Mouse (Mus musculus) cortical plate, adult 2 months (tissue): ENCODE data around the gene Mafk. TPM values are rescaled to one million over a fixed set of nuclear protein-coding genes. Genes with fewer than 3 reads are reported as not detected.
A peak's percentile ranks its signal among the peaks of the same experiment; 100 is the strongest.

ENCODE experiments used
- H3K27ac ChIP-seq: fragments of 200-500 bp; 2 replicates; pipeline ENCODE4 v1.5.1; 2012; ENCODE audit warnings: low read length, control low read depth, inconsistent platforms; ENCODE audit not compliant: insufficient read depth
- H3K4me1 ChIP-seq: fragments of 200-500 bp; 2 replicates; pipeline ENCODE4 v1.6.1; 2011; ENCODE audit warnings: low read length; ENCODE audit not compliant: control insufficient read depth, insufficient read depth
- H3K4me3 ChIP-seq: fragments of 200-500 bp; 2 replicates; pipeline ENCODE4 v1.5.1; 2011; ENCODE audit warnings: mild to moderate bottlenecking, low read length, control low read depth; ENCODE audit not compliant: insufficient read depth
- CTCF ChIP-seq: fragments of 200-500 bp; IDR thresholded peaks from 2 replicates; pipeline ENCODE4 v1.5.1; 2011; ENCODE audit warnings: mild to moderate bottlenecking, control low read depth, low read length; ENCODE audit not compliant: insufficient read depth; ENCODE audit errors: extremely low read depth
- POLR2A ChIP-seq: fragments of 200-500 bp; IDR thresholded peaks from 2 replicates; pipeline ENCODE4 v1.6.1; 2011; ENCODE audit warnings: mild to moderate bottlenecking, low read length, control low read depth; ENCODE audit not compliant: insufficient read depth; ENCODE audit errors: extremely low read depth
- polyA plus RNA-seq: library from polyadenylated mRNA; depleted of rRNA; stranded (reverse); fragments of >200 nt; gene quantifications from 2 replicates; pipeline ENCODE4 v1.2.3, GENCODE M21; 2012; rRNA removed

The Mafk gene
- polyA plus RNA-seq, 1 experiment = 7.9 TPM

DNA sequence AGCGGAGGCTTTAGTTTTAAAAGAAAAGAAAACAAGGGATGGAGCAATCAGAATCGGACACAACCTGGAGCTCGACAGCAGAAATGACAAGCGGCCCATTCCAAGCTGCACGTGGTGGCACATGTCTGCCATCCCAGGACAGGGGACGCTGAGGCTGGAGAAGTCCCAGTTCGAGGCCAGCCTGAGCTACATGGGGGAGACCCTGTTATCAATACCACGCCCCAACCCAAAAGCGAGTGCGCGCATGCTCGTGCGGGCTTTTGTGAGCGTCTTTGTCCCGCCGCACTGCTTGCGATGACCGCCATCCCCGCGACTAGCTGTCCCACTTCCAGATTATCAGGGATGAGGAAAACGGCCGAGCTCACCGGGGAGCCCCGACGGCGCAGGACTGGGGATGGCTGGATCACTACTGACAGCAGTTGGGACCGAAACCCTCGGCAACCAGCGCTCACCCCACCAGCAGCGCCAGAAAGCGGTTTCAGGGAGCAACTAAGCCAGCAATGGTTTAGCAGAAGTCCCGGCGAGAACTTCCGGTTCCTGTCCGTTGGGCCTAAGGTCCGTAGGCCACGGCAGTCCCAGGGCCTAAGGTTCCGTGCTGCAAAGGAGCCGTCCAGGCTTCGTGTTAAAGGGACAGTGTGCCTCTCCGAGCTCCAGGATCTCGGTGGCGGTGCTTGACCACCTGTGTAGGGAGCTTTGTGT lies 35.2 kb downstream of the Mafk start, which contains the start of the genes Gm26938 and Psmg3:
Gene Gm26938 (minus strand): TSS at position 51 of the 699 bp plus-strand sequence.
Gene Psmg3 (minus strand): TSS at position 529 of the 699 bp plus-strand sequence.
- Histone ChIP-seq H3K27ac (no peak within 1 kb of the TSS), H3K4me3 (peak within 1 kb of the TSS; percentile 68), H3K4me1 (peaks cover 4% of the 10 kb centered on the region)
- peak; percentile 81 for TF ChIP-seq POLR2A
- no peak for TF ChIP-seq CTCF

DNA sequence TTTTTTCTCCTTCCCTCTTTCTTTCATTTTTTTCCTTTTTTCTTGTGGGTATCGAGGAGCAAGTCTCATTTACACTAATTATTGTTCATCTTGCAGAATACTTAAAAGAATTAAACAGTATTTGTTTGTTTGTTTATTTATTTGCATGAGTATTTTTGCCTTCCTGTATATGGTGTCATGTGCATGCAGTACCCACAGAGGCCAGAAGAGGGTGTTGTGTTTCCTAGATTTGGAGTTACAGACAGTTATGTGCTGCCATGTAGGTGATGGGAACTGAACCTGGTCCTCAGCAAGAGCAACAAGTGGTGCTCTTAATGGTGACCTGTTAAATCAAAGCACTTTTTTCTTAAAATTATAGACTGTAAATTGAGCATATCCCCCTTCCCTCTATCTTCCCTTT lies 36.3 kb downstream of the Mafk start:
- TF ChIP-seq POLR2A = no peak
- TF ChIP-seq CTCF = 0 out of 2 replicates have a peak, but pooled peaks have one; percentile 12
- H3K27ac ChIP-seq = no peak overlapping the region
- H3K4me1 ChIP-seq = peaks cover 4% of the 10 kb centered on the region
- no peak overlapping the region for H3K4me3 ChIP-seq

DNA sequence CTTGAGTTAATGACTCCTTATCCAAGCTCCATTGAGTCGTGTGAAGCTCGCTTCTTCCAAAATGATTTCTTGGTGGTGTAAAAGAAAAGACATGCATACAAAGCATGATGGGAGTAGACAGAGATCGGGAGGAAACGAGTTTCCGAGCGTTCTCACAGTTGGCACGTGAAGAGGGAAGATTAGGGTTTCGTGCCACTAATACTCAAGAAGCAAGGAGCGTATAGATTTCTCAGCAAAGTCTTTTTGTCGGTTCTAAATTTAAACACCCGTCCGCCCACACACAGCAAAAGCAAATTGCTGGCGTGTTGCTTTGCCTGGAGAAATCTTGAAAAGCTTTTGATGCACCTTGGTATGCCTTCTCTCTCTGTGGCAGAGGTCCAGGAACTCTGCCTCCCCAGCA lies 38.1 kb downstream of the Mafk start:
- H3K4me3 ChIP-seq = no peak overlapping the region
- peaks cover 4% of the 10 kb centered on the region for H3K4me1 ChIP-seq
- TF ChIP-seq CTCF (no peak), POLR2A (no peak)
- H3K27ac ChIP-seq = no peak overlapping the region

DNA sequence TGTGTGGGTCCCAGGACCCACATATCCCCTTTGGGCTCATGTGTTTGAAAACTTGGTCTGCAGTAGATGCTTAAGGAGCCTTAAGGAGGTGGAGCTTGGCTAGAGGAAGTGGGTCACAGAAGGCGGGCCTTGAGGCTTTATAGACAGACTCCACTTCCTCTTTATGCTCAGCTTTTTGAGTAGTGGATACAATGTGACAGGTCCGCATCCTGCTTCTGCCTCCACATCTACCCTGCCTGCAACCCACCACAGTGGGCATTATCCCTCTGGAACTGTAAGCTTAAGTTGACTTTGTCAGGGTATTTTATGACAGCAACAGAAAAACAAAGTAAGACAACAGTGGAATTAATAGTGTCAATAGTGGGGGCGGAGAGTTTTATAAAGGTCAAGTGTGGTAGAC lies 39.4 kb downstream of the Mafk start:
- no peak overlapping the region for H3K27ac ChIP-seq
- peaks cover 4% of the 10 kb centered on the region for H3K4me1 ChIP-seq
- H3K4me3 ChIP-seq = no peak overlapping the region
- TF ChIP-seq POLR2A = no peak
- TF ChIP-seq CTCF = no peak

DNA sequence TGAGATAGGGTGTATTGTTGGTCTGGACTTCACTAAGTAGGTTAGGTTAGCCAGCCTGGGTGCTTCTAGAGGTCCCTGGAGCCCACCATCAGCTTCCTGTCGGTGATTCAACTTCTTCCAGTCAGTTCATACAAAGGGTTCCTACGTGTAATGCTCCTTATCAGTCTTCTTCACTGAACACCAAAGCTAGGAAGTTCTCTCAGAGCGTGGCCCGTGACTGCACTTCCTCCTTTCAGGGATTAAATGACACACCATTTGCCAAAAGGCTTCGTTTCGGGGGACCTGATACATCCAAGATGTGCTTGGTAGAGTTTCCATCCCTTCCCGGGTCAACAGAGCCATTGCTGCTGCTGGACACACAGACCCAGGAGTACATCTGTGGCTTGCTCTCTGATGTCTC lies 40.8 kb downstream of the Mafk start:
- no peaks in the 10 kb centered on the region for H3K4me1 ChIP-seq
- no peak overlapping the region for H3K27ac ChIP-seq
- no peak overlapping the region for H3K4me3 ChIP-seq
- TF ChIP-seq POLR2A (no peak), CTCF (no peak)

DNA sequence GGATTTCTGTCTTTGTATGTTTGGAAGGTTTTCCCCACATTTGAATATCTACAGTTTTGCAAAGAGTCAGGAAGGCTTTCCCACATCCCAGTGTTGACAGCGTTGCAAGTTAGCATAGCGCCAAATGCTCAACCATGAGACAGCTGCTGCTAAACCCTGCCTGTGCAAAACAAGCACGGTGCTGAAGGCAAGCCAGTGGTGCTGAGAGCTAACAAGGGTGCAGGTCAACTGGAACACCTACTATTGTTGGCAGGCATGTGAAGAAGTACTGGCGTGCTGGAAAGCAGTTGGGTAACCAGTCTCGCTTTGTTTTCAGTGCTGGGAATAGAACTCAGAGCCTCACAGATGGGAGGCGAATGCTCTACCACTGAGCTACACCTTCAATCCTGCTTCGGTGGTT lies 44.4 kb downstream of the Mafk start:
- no peak overlapping the region for H3K27ac ChIP-seq
- no peak overlapping the region for H3K4me3 ChIP-seq
- H3K4me1 ChIP-seq = no peaks in the 10 kb centered on the region
- TF ChIP-seq POLR2A (no peak), CTCF (no peak)

DNA sequence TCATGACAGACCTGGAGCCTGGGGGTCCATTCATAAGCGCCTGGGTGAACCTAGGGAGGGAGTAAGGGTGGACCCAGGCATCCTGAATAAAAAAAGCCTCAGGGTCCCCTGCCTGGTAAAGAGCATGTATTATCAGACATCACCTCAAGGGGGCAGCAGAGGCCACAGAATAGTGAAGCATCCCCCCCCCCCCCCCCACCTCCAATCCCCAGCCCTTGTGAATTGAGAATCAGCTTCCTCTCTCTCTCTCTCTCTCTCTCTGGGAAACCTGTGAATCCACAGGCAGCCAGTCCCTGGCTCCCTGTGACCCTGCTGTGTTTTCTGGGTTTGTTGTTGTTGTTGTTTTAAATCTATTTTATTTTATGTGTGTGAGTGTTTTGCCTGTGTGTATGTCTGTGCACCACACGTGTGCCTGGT lies 47.2 kb downstream of the Mafk start:
- Histone ChIP-seq H3K27ac (no peak overlapping the region), H3K4me1 (no peaks in the 10 kb centered on the region), H3K4me3 (no peak overlapping the region)
- TF ChIP-seq CTCF (peak; percentile 33; the same call in 1 of the 2 replicates), POLR2A (no peak)

DNA sequence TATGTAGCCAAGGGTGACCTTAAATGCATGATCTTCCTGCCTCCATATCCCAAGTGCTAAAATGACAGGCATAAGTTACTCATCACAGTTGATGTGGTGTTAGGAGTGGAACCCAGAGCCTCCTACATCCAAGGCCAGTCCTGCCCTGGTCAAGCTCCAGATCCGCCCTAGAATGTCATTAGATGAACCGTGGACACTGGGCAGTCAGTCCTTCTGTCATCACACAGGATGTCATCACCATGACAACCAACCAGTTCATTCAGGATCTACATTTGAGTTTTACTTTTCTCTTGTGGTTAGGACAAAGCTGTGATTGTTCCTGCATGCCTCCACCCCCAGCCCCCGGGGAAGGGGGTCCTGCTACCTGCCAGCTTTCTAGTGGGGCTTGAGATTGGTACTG lies 47.8 kb downstream of the Mafk start:
- TF ChIP-seq CTCF = no peak
- Histone ChIP-seq H3K4me1 (no peaks in the 10 kb centered on the region), H3K4me3 (no peak overlapping the region), H3K27ac (no peak overlapping the region)

DNA sequence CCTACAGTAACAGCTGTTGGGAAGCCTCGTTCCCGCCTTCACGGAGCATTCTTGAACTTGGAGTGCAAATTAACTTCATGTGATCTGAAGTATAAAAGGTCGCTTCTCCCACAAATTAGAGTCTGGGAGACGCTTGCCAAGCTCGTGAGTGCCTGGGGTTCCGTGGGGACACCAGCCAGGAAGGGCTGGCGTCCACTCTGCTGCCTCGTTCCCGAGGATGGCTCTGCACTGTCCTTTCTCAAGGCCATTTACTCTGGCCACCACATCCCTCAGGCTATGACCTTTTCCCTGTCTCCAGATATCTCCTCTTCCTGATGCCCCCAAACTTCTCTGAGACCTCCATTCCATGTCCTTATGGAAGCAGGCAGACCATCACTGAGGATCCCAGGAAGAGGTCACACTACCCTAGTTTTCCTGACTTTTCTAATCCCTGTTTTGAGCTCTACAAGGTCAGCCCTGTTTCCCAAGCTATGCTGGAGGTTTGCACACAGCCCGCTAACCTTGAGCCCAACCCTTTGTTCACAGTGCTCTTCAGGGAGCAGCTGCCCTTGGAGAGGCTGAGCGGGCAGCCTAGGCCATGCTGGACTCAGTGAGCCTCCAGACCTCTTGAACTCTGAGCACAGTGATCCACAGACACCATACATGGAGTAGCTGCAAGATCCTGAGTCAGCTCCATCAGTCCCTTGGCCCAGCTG lies 58.5 kb downstream of the Mafk start:
- no peak overlapping the region for H3K4me3 ChIP-seq
- no peak overlapping the region for H3K27ac ChIP-seq
- 0 out of 2 replicates have a peak, but pooled peaks cover 1% of the 10 kb centered on the region for H3K4me1 ChIP-seq
- TF ChIP-seq CTCF (no peak), POLR2A (no peak)

Other genes starting within 250 kb of the Mafk start
- not detected in 2 replicates for gene Uncx, start 248.0 kb upstream of the Mafk start, polyA plus RNA-seq
- gene Micall2, start 55.2 kb upstream of the Mafk start, polyA plus RNA-seq = 1.4 and 1.5 TPM in 2 replicates
- 66.5 and 68.5 TPM in 2 replicates for gene Ints1, start 15.8 kb upstream of the Mafk start, polyA plus RNA-seq
- gene Tmem184a, start 28.4 kb downstream of the Mafk start, polyA plus RNA-seq = 0.04 and 0.21 TPM in 2 replicates
- not detected in 2 replicates for gene Gm26938, start 34.9 kb downstream of the Mafk start, polyA plus RNA-seq
- gene Psmg3, start 35.4 kb downstream of the Mafk start, polyA plus RNA-seq = 30.5 and 32.9 TPM in 2 replicates
- 22.4 and 23.4 TPM in 2 replicates for gene Elfn1, start 116.4 kb downstream of the Mafk start, polyA plus RNA-seq